Mouse (Mus musculus) embryonic facial prominence, embryonic 14.5 days (tissue): ENCODE measurements at regions not wholly inside any gene's neighbourhood (a gene's known extent, or its start where the extent isn't known, plus 50 kb on each side); places are given as distances from the start of the nearest gene placed in this dataset.
A peak's percentile ranks its signal among the peaks of the same experiment; 100 is the strongest.

ENCODE experiments used
- ATAC-seq: fragments of 200-750 bp; cut with Nextera tagmentation; 2 replicates; pipeline ENCODE4 v1.8.0; 2017; ENCODE audit warnings: low read depth, moderate number of reproducible peaks, moderate TSS enrichment
- DNase-seq: peaks from one replicate; pipeline ENCODE4 v3.0.0-alpha.2; 2015; ENCODE audit warnings: low spot score
- H3K27ac ChIP-seq: fragments of 300-500 bp; sonication (generic); replicated peaks from 2 replicates; pipeline ENCODE4 v1.5.1; 2014; ENCODE audit warnings: low read depth, mild to moderate bottlenecking, low read length, moderate library complexity
- H3K27me3 ChIP-seq: fragments of 300-500 bp; sonication (generic); replicated peaks from 2 replicates; pipeline ENCODE4 v1.6.1; 2014; ENCODE audit warnings: low read length; ENCODE audit not compliant: control insufficient read depth, insufficient read depth
- H3K36me3 ChIP-seq: fragments of 300-500 bp; sonication (generic); 2 replicates; pipeline ENCODE4 v1.6.1; 2014; ENCODE audit warnings: low read length, mixed read lengths; ENCODE audit not compliant: control insufficient read depth, insufficient read depth
- H3K4me1 ChIP-seq: fragments of 300-500 bp; sonication (generic); 2 replicates; pipeline ENCODE4 v1.6.1; 2014; ENCODE audit warnings: antibody characterized with exemption, low read length; ENCODE audit not compliant: control insufficient read depth, insufficient read depth
- H3K4me2 ChIP-seq: fragments of 300-500 bp; sonication (generic); 2 replicates; pipeline ENCODE4 v1.6.1; 2014; ENCODE audit warnings: low read depth, mild to moderate bottlenecking, low read length, moderate library complexity, mixed read lengths
- H3K4me3 ChIP-seq: fragments of 300-500 bp; sonication (generic); 2 replicates; pipeline ENCODE4 v1.5.1; 2014; ENCODE audit warnings: low read depth, mild to moderate bottlenecking, low read length
- H3K9ac ChIP-seq: fragments of 300-500 bp; sonication (generic); 2 replicates; pipeline ENCODE4 v1.6.1; 2014; ENCODE audit warnings: low read depth, mild to moderate bottlenecking, low read length, moderate library complexity, mixed read lengths
- H3K9me3 ChIP-seq: fragments of 300-500 bp; sonication (generic); 2 replicates; pipeline ENCODE4 v1.6.1; 2016; ENCODE audit warnings: low read length; ENCODE audit not compliant: control insufficient read depth
- WGBS: fragments of 180-500 bp; shearing (Covaris S2); extraction: QIAGEN DNeasy Blood & Tissue Kit; methylation state at CpG from one replicate; pipeline ENCODE4 v1.1.7; 2014; 5-methylcytosine and 5-hydroxymethylcytosine counted together

GRCm38 (mm10) chr17:73034981-73035481, 72.8 kb upstream of the Lclat1 start:
- Histone ChIP-seq H3K4me1 (peaks cover 11% of the 10 kb centered on the region), H3K9ac (no peak overlapping the region), H3K4me2 (no peak overlapping the region), H3K36me3 (no peaks in the 10 kb centered on the region), H3K9me3 (no peaks in the 10 kb centered on the region), H3K27ac (no peak overlapping the region), H3K27me3 (no peaks in the 10 kb centered on the region), H3K4me3 (no peak overlapping the region)
- ATAC-seq (no peak), DNase-seq (no peak)
- 24% methylated on average over 8 of the region's 8 CpGs for WGBS

- 57% methylated on average over 3 of the region's 3 CpGs for WGBS
- Histone ChIP-seq H3K9me3 (no peaks in the 10 kb centered on the region), H3K36me3 (no peaks in the 10 kb centered on the region), H3K4me2 (no peak overlapping the region), H3K27ac (0 out of 2 replicates have a peak overlapping the region, but pooled peaks have one; percentile 18), H3K4me3 (no peak overlapping the region), H3K27me3 (no peaks in the 10 kb centered on the region), H3K9ac (no peak overlapping the region), H3K4me1 (peaks cover 11% of the 10 kb centered on the region)
- DNase-seq = peak; percentile 36
- 0 out of 2 replicates have a peak, but pooled peaks have one; percentile 21 for ATAC-seq
Observed at GRCm38 (mm10) chr17:73036845-73037244, 70.9 kb upstream of the Lclat1 start.

GRCm38 (mm10) chr17:73038586-73038985, 69.2 kb upstream of the Lclat1 start:
- 86% methylated on average over 2 of the region's 2 CpGs for WGBS
- DNase-seq (no peak), ATAC-seq (no peak)
- Histone ChIP-seq H3K9ac (no peak overlapping the region), H3K4me3 (no peak overlapping the region), H3K4me1 (peaks cover 11% of the 10 kb centered on the region), H3K4me2 (no peak overlapping the region), H3K27me3 (no peaks in the 10 kb centered on the region), H3K9me3 (no peaks in the 10 kb centered on the region), H3K36me3 (no peaks in the 10 kb centered on the region), H3K27ac (no peak overlapping the region)

- WGBS = 78% methylated on average over 5 of the region's 5 CpGs
- Histone ChIP-seq H3K4me2 (no peak overlapping the region), H3K9me3 (no peaks in the 10 kb centered on the region), H3K4me1 (no peaks in the 10 kb centered on the region), H3K9ac (no peak overlapping the region), H3K36me3 (no peaks in the 10 kb centered on the region), H3K4me3 (no peak overlapping the region), H3K27ac (no peak overlapping the region), H3K27me3 (no peaks in the 10 kb centered on the region)
- ATAC-seq = no peak
- DNase-seq = no peak
Observed at GRCm38 (mm10) chr17:73044918-73045580, 62.7 kb upstream of the Lclat1 start.

GRCm38 (mm10) chr17:73046985-73047384, 60.8 kb upstream of the Lclat1 start:
- Histone ChIP-seq H3K27me3 (no peaks in the 10 kb centered on the region), H3K4me2 (no peak overlapping the region), H3K9ac (no peak overlapping the region), H3K4me3 (no peak overlapping the region), H3K27ac (no peak overlapping the region), H3K36me3 (no peaks in the 10 kb centered on the region), H3K9me3 (no peaks in the 10 kb centered on the region), H3K4me1 (no peaks in the 10 kb centered on the region)
- ATAC-seq = no peak
- WGBS = 49% methylated on average over 4 of the region's 4 CpGs
- DNase-seq = no peak

GRCm38 (mm10) chr17:73048164-73048563, 59.6 kb upstream of the Lclat1 start:
- H3K27me3 ChIP-seq = no peaks in the 10 kb centered on the region
- ATAC-seq (no peak), DNase-seq (no peak)
- WGBS = 65% methylated on average over 2 of the region's 2 CpGs
- H3K4me1 ChIP-seq = no peaks in the 10 kb centered on the region
- H3K4me3 ChIP-seq = no peak overlapping the region
- H3K36me3 ChIP-seq = no peaks in the 10 kb centered on the region
- no peak overlapping the region for H3K27ac ChIP-seq
- no peak overlapping the region for H3K9ac ChIP-seq
- H3K9me3 ChIP-seq = no peaks in the 10 kb centered on the region
- H3K4me2 ChIP-seq = no peak overlapping the region

- Histone ChIP-seq H3K9ac (no peak overlapping the region), H3K4me1 (no peaks in the 10 kb centered on the region), H3K27ac (no peak overlapping the region), H3K9me3 (no peaks in the 10 kb centered on the region), H3K4me3 (no peak overlapping the region), H3K27me3 (no peaks in the 10 kb centered on the region), H3K36me3 (no peaks in the 10 kb centered on the region), H3K4me2 (no peak overlapping the region)
- WGBS = 93% methylated on average over 2 of the region's 2 CpGs
- DNase-seq (no peak), ATAC-seq (no peak)
Observed at GRCm38 (mm10) chr17:73052956-73053355, 54.8 kb upstream of the Lclat1 start.

GRCm38 (mm10) chr17:73053479-73054215, 54.1 kb upstream of the Lclat1 start:
- no peak for ATAC-seq
- H3K27me3 ChIP-seq = no peaks in the 10 kb centered on the region
- 37% methylated on average over 3 of the region's 3 CpGs for WGBS
- no peaks in the 10 kb centered on the region for H3K4me1 ChIP-seq
- H3K9ac ChIP-seq = no peak overlapping the region
- no peak overlapping the region for H3K27ac ChIP-seq
- H3K4me3 ChIP-seq = no peak overlapping the region
- H3K4me2 ChIP-seq = no peak overlapping the region
- no peak for DNase-seq
- no peaks in the 10 kb centered on the region for H3K36me3 ChIP-seq
- no peaks in the 10 kb centered on the region for H3K9me3 ChIP-seq
